Mouse (Mus musculus) ES-E14 (cell line): ENCODE measurements at regions not wholly inside any gene's neighbourhood (a gene's known extent, or its start where the extent isn't known, plus 50 kb on each side); places are given as distances from the start of the nearest gene placed in this dataset.

Experiments
- CHD2 ChIP-seq: IDR thresholded peaks from 2 replicates; pipeline ENCODE4 v1.6.1; 2014; ENCODE audit warnings: mild to moderate bottlenecking, low read depth, low read length, inconsistent platforms
- HCFC1 ChIP-seq: IDR thresholded peaks from 2 replicates; pipeline ENCODE4 v1.6.1; 2012; ENCODE audit warnings: low read length, inconsistent platforms, borderline replicate concordance; ENCODE audit not compliant: insufficient read depth
- MAFK ChIP-seq: IDR thresholded peaks from 2 replicates; pipeline ENCODE4 v1.6.1; 2014; ENCODE audit warnings: mild to moderate bottlenecking, low read depth, low read length, inconsistent platforms; ENCODE audit not compliant: insufficient read depth
- ZC3H11A ChIP-seq: IDR thresholded peaks from 2 replicates; pipeline ENCODE4 v1.6.1; 2012; ENCODE audit warnings: low read depth, mild to moderate bottlenecking, inconsistent platforms, low read length, borderline replicate concordance
- ZNF384 ChIP-seq: IDR thresholded peaks from 2 replicates; pipeline ENCODE4 v1.6.1; 2012; ENCODE audit warnings: low read depth, low read length, inconsistent platforms

DNA sequence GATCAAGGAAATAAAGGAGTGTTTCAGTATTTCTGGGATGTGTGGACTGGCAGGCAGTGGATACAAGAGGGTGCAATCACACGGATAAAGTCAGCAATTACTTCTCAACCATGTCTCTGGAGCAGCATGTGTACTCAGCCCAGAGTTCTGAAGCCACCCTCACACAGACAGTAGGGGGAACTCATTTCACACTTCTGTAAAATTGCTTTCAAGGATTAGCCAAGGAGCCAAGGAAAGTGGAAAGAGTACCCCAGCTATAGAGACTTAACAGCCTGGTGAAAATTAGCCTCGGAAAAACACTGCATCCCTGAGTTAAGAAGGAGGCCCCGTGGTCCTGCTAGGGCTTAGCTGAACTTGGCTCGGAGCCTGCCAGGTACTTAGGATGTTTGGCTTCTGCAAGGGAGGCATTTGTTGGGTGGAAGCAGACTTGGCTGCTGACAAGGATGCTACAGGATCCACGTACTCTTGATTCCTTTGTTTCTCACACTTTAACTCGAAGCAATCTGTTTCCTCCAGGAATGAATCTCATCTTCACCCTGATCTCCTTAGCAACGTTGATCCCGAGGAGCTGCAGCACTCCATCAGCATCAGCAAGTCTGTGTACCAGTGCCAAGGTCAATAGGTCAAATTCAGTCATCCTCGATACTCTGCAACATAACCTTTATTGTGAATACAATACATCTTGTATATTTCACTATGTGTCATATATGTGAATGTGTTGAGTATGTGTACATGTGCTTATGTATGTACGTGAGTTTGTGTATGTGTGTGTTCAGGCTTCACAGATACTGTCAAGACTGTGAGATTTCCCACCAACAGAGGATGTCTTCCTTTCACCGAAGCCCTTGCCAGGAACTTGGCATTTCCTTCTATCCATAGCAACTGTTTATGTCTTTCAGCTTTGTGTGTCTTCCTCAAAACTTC, 326.8 kb downstream of the 1700129C05Rik start:
- TF ChIP-seq ZNF384, result no peak
- no peak for TF ChIP-seq HCFC1
- TF ChIP-seq MAFK, result no peak
- no peak for TF ChIP-seq ZC3H11A
- no peak for TF ChIP-seq CHD2
